Mouse (Mus musculus) testis, adult 2 months (tissue): ENCODE results near the gene Rpl21. TPM values are rescaled to one million over a fixed set of nuclear protein-coding genes. Genes with fewer than 3 reads are reported as not detected.

ENCODE experiments used
- H3K27ac ChIP-seq: fragments of 200-500 bp; 2 replicates; pipeline ENCODE4 v1.5.1; 2012; ENCODE audit warnings: low read depth, low read length; ENCODE audit not compliant: control insufficient read depth, insufficient read depth
- H3K27me3 ChIP-seq: fragments of 200-500 bp; 2 replicates; pipeline ENCODE4 v1.6.1; 2012; ENCODE audit warnings: mild to moderate bottlenecking, low read length, moderate library complexity; ENCODE audit not compliant: control insufficient read depth, insufficient read depth
- H3K36me3 ChIP-seq: fragments of 200-500 bp; 2 replicates; pipeline ENCODE4 v1.6.1; 2012; ENCODE audit warnings: mild to moderate bottlenecking, low read length; ENCODE audit not compliant: control insufficient read depth, insufficient read depth
- H3K4me1 ChIP-seq: fragments of 200-500 bp; 2 replicates; pipeline ENCODE4 v1.6.1; 2012; ENCODE audit warnings: low read length; ENCODE audit not compliant: control insufficient read depth, insufficient read depth
- H3K4me3 ChIP-seq: fragments of 200-500 bp; 2 replicates; pipeline ENCODE4 v1.5.1; 2012; ENCODE audit warnings: low read depth, mild to moderate bottlenecking, low read length, moderate library complexity, mixed read lengths; ENCODE audit not compliant: control insufficient read depth
- CTCF ChIP-seq: fragments of 200-500 bp; IDR thresholded peaks from 2 replicates; pipeline ENCODE4 v1.5.1; 2012; ENCODE audit warnings: low read depth, mild to moderate bottlenecking, inconsistent platforms, low read length, moderate library complexity; ENCODE audit not compliant: control insufficient read depth, insufficient read depth, insufficient replicate concordance
- POLR2A ChIP-seq: fragments of 200-500 bp; IDR thresholded peaks from 2 replicates; pipeline ENCODE4 v1.6.1; 2012; ENCODE audit warnings: low read depth, mild to moderate bottlenecking, inconsistent platforms, low read length, moderate library complexity; ENCODE audit not compliant: control insufficient read depth
- polyA plus RNA-seq: library from polyadenylated mRNA; depleted of rRNA; stranded (reverse); fragments of >200 nt; gene quantifications from 2 replicates; pipeline ENCODE4 v1.2.3, GENCODE M21; 2012

Rpl21 gene
- polyA plus RNA-seq, 1 experiment, result 58.3 TPM

DNA sequence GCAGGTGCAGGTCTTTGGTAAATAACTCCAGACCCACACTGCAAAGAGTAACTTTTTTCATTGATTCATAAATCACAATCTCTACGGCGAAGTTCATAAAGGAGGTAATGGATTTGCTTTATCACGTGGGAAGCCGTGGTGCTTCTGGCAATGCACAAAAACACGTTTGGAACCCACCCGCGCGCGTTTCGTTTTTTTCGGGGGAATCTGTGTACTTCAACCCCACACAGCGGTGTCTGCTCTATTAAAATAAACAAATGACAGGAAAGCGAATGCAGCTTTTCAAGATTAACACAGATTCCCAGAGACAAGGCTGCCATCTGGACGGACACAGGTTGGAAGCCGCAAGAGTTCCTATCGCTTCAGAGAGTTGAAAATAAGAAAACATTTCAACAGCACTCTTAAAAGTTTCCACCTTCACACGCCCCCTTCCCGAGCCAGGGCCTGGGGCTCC, 39.0 kb upstream of the Rpl21 start:
- H3K27ac ChIP-seq, result peak overlapping the region; percentile 43
- no peaks in the 10 kb centered on the region for H3K36me3 ChIP-seq
- no peak for TF ChIP-seq CTCF
- TF ChIP-seq POLR2A, result no peak
- peaks cover 5% of the 10 kb centered on the region for H3K4me1 ChIP-seq
- no peaks in the 10 kb centered on the region for H3K27me3 ChIP-seq
- H3K4me3 ChIP-seq, result peak overlapping the region; percentile 97

DNA sequence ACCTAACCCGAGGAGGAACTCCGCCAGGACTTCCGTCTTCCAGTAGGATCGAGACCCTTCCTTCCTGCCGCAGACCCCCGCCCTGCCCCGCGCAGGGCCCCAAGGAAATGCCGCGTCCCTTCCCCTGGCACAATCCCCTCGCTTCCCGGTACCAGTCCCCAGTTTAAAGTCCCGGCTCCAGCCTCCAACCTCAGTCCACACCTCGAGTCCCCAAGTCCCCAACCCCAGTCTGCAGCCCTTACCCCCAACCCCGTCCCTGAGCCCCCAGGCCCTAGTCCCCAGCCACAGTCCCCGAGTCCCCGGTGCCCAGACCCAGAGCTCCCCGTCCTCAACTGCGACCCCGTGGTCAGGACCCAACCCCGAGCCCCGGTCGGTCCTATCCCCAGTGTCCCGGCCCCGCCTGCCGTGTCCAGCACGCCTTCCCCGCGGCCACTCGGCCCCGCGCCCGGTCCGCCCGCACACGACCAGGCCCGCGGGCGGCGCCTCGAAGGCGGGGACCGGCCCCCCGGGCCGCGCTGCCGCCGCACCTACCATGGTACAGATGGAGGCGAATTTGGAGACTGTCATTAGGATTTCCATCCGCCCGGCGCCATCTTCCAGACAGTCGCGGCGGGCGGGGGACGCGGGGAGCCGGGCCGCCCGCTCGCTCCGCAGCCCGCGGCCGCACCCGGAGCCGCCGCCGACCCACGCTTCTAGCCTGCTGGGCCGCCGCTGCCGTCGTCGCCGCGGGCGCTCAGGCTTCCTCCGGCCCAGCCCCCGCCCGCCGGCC, 38.4 kb upstream of the Rpl21 start:
- no peaks in the 10 kb centered on the region for H3K27me3 ChIP-seq
- no peaks in the 10 kb centered on the region for H3K36me3 ChIP-seq
- peak overlapping the region; percentile 81 for H3K27ac ChIP-seq
- TF ChIP-seq POLR2A, result no peak
- TF ChIP-seq CTCF, result no peak
- peaks cover 5% of the 10 kb centered on the region for H3K4me1 ChIP-seq
- peak overlapping the region; percentile 97 for H3K4me3 ChIP-seq

DNA sequence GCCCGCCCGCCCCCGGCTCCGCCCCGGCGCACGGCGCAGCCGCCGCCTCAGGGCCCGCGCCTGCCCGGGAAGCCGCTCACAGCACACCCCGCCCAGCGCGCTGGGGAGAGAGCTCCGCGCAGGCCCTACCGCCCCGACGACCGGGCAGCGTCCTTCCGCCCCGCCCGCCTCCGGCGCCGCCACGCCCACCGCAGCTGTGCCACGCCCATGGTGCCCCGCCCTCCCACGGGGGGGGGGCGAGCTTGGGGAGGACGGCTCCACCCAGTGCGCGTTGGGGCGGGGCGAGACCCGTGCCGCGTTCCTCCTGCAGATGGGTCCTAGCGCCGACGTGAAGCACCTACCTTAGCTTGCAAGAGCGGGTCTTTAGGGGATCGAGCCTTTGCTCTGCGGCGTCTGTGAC, 37.8 kb upstream of the Rpl21 start, which contains the start of gene Usp12:
TSS of gene Usp12 (minus strand) at position 154 of the 400 bp plus-strand sequence.
- Histone ChIP-seq H3K36me3 (no peaks in the 10 kb centered on the region), H3K4me3 (peak within 1 kb of the TSS; percentile 97), H3K4me1 (peaks cover 5% of the 10 kb centered on the region), H3K27me3 (no peaks in the 10 kb centered on the region), H3K27ac (peak within 1 kb of the TSS; percentile 81)
- TF ChIP-seq CTCF, result no peak
- TF ChIP-seq POLR2A, result peak; percentile 75

DNA sequence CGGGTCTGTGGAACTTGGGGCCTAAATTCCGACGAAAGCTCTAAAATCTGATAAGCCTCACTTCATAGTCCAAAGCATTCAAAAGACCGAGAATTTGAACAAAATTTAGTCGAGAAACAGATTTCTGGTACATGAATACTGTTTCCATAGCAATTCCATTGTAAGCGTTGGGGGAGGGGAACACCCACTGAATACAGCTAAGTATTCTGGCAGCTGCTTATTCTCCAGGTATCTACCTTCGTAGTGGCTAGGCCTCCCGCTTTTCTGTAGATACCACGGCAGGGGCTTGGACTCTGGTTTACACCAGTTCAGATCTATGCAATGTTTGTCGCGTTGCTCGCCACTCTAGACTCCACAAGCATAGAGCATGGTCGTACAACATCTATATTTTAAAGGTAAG, 37.0 kb upstream of the Rpl21 start:
- H3K27ac ChIP-seq, result peak overlapping the region; percentile 22; the same call in 1 of the 2 replicates
- H3K4me3 ChIP-seq, result peak overlapping the region; percentile 97
- H3K36me3 ChIP-seq, result no peaks in the 10 kb centered on the region
- no peaks in the 10 kb centered on the region for H3K27me3 ChIP-seq
- no peak for TF ChIP-seq CTCF
- H3K4me1 ChIP-seq, result peaks cover 5% of the 10 kb centered on the region

DNA sequence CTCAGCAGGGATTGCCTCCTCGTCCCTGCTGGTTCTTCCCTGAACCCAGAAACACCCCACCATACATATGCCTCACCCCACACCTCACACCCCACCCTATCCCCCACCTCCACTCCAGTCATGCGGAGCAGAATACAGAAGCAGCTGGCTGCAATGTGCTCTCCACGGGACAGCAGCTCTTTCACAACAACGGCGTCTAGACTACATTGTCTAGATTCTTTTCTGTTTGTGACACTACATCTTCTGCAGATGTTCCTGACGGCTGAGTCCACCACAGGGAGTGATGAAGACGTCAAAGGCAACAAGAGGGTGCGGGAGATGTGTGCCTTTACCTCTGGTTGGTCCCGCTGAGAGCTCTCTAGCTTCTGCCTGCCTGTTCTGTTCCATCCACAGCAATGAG, 34.7 kb upstream of the Rpl21 start:
- TF ChIP-seq POLR2A, result no peak
- TF ChIP-seq CTCF, result no peak
- no peak overlapping the region for H3K27ac ChIP-seq
- no peak overlapping the region for H3K4me3 ChIP-seq
- H3K4me1 ChIP-seq, result peaks cover 5% of the 10 kb centered on the region
- no peaks in the 10 kb centered on the region for H3K36me3 ChIP-seq
- no peaks in the 10 kb centered on the region for H3K27me3 ChIP-seq

DNA sequence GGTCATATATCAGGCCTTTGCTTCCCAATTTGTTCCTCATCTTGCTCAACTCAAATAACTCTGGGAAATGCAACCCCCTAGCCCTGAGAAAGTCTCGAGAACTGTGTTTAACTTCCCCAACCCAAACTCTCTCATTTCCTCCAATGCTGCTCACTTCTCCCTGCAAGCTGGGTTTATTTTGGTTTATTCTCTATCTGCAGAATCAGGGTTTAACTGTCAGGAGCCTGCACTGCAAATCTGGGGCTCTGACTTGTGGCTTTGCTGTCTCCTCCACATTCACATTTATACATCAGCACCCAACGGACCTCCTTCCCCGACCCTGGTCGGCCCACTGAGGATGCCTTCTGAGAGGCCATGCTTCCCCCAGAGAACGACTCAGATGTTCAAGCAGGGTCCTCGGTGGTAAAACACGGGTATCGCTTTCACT, 26.7 kb upstream of the Rpl21 start:
- Histone ChIP-seq H3K4me1 (peaks cover 5% of the 10 kb centered on the region), H3K27me3 (no peaks in the 10 kb centered on the region), H3K36me3 (no peaks in the 10 kb centered on the region), H3K4me3 (no peak overlapping the region), H3K27ac (no peak overlapping the region)
- no peak for TF ChIP-seq POLR2A
- no peak for TF ChIP-seq CTCF

DNA sequence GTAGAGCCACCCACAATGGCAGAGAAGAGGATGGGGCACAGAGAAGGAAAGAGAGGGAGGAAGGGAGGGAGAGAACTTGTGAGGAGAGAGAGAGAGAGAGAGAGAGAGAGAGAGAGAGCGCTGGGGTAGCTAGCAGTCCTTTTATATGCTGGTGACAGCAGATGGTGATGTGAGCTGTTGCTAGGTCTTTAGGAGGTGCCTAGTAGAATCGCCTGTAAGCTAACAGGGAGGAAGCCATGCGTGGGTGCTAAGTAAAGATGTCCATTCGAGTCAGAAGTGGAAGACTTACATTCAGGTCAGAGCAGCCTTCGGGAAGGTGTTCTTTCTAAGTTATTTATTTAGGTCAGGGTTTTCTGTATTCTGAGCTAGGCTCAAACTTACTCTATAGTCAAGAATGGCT, 22.7 kb upstream of the Rpl21 start:
- H3K4me3 ChIP-seq, result no peak overlapping the region
- no peak overlapping the region for H3K27ac ChIP-seq
- TF ChIP-seq CTCF (no peak), POLR2A (no peak)
- H3K36me3 ChIP-seq, result no peaks in the 10 kb centered on the region
- no peaks in the 10 kb centered on the region for H3K27me3 ChIP-seq
- H3K4me1 ChIP-seq, result peaks cover 5% of the 10 kb centered on the region
